Mouse (Mus musculus): ENCODE measurements at regions not wholly inside any gene's neighbourhood (a gene's known extent, or its start where the extent isn't known, plus 50 kb on each side); places are given as distances from the start of the nearest gene placed in this dataset.

- no peak for DNase-seq (ENCODE audit: low read depth)
These were observed 52.7 kb upstream of the Foxq1 start for GRCm38 (mm10) chr13:31503191-31503590.

GRCm38 (mm10) chr13:31503832-31504231, 52.1 kb upstream of the Foxq1 start:
- no peak for DNase-seq (ENCODE audit: low read depth)

- no peak for DNase-seq (ENCODE audit: low read depth)
These were observed 51.6 kb upstream of the Foxq1 start for GRCm38 (mm10) chr13:31504316-31504715.

GRCm38 (mm10) chr13:31505386-31505785, 50.5 kb upstream of the Foxq1 start:
- DNase-seq (ENCODE audit: low read depth), result no peak

All from c-Kit-positive CD71-negative TER-119-negative erythroid progenitor cells, embryonic 14.5 days (primary cell).